Mouse (Mus musculus) midbrain, embryonic 11.5 days (tissue): ENCODE measurements around the gene Col13a1. TPM values are rescaled to one million over a fixed set of nuclear protein-coding genes. Genes with fewer than 3 reads are reported as not detected.

ENCODE experiments used
- ATAC-seq: fragments of 200-750 bp; cut with Nextera tagmentation; 2 replicates; pipeline ENCODE4 v1.8.0; 2017; ENCODE audit warnings: moderate TSS enrichment, moderate library complexity; ENCODE audit not compliant: low FRiP score
- DNase-seq: peaks from one replicate; pipeline ENCODE4 v3.0.0; 2015; ENCODE audit warnings: low spot score; ENCODE audit errors: missing footprints
- H3K27ac ChIP-seq: fragments of 300-500 bp; sonication (generic); 2 replicates; pipeline ENCODE4 v1.5.1; 2014; ENCODE audit warnings: low read depth, low read length
- H3K27me3 ChIP-seq: fragments of 300-500 bp; sonication (generic); 2 replicates; pipeline ENCODE4 v1.6.1; 2014; ENCODE audit warnings: mild to moderate bottlenecking, low read length, moderate library complexity, mixed read lengths; ENCODE audit not compliant: control insufficient read depth, insufficient read depth
- H3K36me3 ChIP-seq: fragments of 300-500 bp; sonication (generic); 2 replicates; pipeline ENCODE4 v1.6.1; 2014; ENCODE audit warnings: mild to moderate bottlenecking, low read length, moderate library complexity, mixed read lengths; ENCODE audit not compliant: control insufficient read depth, insufficient read depth
- H3K4me1 ChIP-seq: fragments of 300-500 bp; sonication (generic); 2 replicates; pipeline ENCODE4 v1.6.1; 2014; ENCODE audit warnings: low read length; ENCODE audit not compliant: control insufficient read depth, insufficient read depth
- H3K4me2 ChIP-seq: fragments of 300-500 bp; sonication (generic); 2 replicates; pipeline ENCODE4 v1.6.1; 2014; ENCODE audit warnings: mild to moderate bottlenecking, moderate library complexity
- H3K4me3 ChIP-seq: fragments of 300-500 bp; sonication (generic); 2 replicates; pipeline ENCODE4 v1.5.1; 2014; ENCODE audit warnings: low read depth, low read length
- H3K9ac ChIP-seq: fragments of 300-500 bp; sonication (generic); 2 replicates; pipeline ENCODE4 v1.6.1; 2014; ENCODE audit warnings: low read length
- H3K9me3 ChIP-seq: fragments of 300-500 bp; sonication (generic); 2 replicates; pipeline ENCODE4 v1.6.1; 2016; ENCODE audit warnings: low read length; ENCODE audit not compliant: control insufficient read depth
- WGBS: fragments of 180-500 bp; shearing (Covaris S2); extraction: QIAGEN DNeasy Blood & Tissue Kit; methylation state at CpG from one replicate; pipeline ENCODE4 v1.1.7; 2014; 5-methylcytosine and 5-hydroxymethylcytosine counted together
- polyA plus RNA-seq: library from polyadenylated mRNA; unstranded; fragments of >200 nt; fragmentation: Nextera tagmentation; extraction: Ambion mirVana; gene quantifications from 2 replicates; pipeline ENCODE4 v1.2.1, GENCODE M21; 2014

Col13a1 gene
- polyA plus RNA-seq, 1 experiment from 2014 or later = 2.1 TPM

GRCm38 (mm10) chr10:61920655-61921365, 58.1 kb downstream of the Col13a1 start:
- DNase-seq (no peak), ATAC-seq (no peak)
- H3K4me1 ChIP-seq = 0 out of 2 replicates have a peak, but pooled peaks cover 2% of the 10 kb centered on the region
- H3K9me3 ChIP-seq = no peaks in the 10 kb centered on the region
- H3K9ac ChIP-seq = no peak overlapping the region
- H3K27ac ChIP-seq = no peak overlapping the region
- 65% methylated on average over 11 of the region's 11 CpGs for WGBS
- H3K4me3 ChIP-seq = no peak overlapping the region
- H3K4me2 ChIP-seq = no peak overlapping the region
- no peaks in the 10 kb centered on the region for H3K36me3 ChIP-seq
- H3K27me3 ChIP-seq = no peaks in the 10 kb centered on the region

GRCm38 (mm10) chr10:61919924-61920654, 58.8 kb downstream of the Col13a1 start:
- 51% methylated on average over 13 of the region's 13 CpGs for WGBS
- ATAC-seq (no peak), DNase-seq (no peak)
- Histone ChIP-seq H3K27me3 (no peaks in the 10 kb centered on the region), H3K36me3 (no peaks in the 10 kb centered on the region), H3K4me2 (no peak overlapping the region), H3K4me3 (no peak overlapping the region), H3K4me1 (0 out of 2 replicates have a peak, but pooled peaks cover 2% of the 10 kb centered on the region), H3K9ac (no peak overlapping the region), H3K27ac (no peak overlapping the region), H3K9me3 (no peaks in the 10 kb centered on the region)

GRCm38 (mm10) chr10:61919496-61919895, 59.4 kb downstream of the Col13a1 start:
- DNase-seq (no peak), ATAC-seq (no peak)
- no peak overlapping the region for H3K4me3 ChIP-seq
- no peak overlapping the region for H3K4me2 ChIP-seq
- no peaks in the 10 kb centered on the region for H3K36me3 ChIP-seq
- H3K9ac ChIP-seq = no peak overlapping the region
- no peaks in the 10 kb centered on the region; the same call in 1 of the 2 replicates for H3K9me3 ChIP-seq
- H3K27ac ChIP-seq = no peak overlapping the region
- 0 out of 2 replicates have a peak, but pooled peaks cover 2% of the 10 kb centered on the region for H3K4me1 ChIP-seq
- no peaks in the 10 kb centered on the region for H3K27me3 ChIP-seq
- 84% methylated on average over 4 of the region's 4 CpGs for WGBS

GRCm38 (mm10) chr10:61917066-61917465, 61.8 kb downstream of the Col13a1 start:
- H3K36me3 ChIP-seq = no peaks in the 10 kb centered on the region
- WGBS = 96% methylated on average over 12 of the region's 12 CpGs
- ATAC-seq = no peak

GRCm38 (mm10) chr10:61911770-61912169, 67.1 kb downstream of the Col13a1 start:
- no peaks in the 10 kb centered on the region for H3K4me1 ChIP-seq
- no peak for DNase-seq
- H3K27ac ChIP-seq = no peak overlapping the region
- H3K27me3 ChIP-seq = no peaks in the 10 kb centered on the region
- H3K9me3 ChIP-seq = peaks cover 4% of the 10 kb centered on the region; the same call in 1 of the 2 replicates
- 59% methylated on average over 4 of the region's 4 CpGs for WGBS
- H3K4me2 ChIP-seq = no peak overlapping the region
- ATAC-seq = no peak
- no peak overlapping the region for H3K4me3 ChIP-seq
- H3K9ac ChIP-seq = no peak overlapping the region
- H3K36me3 ChIP-seq = no peaks in the 10 kb centered on the region

More at GRCm38 (mm10) chr10:61917066-61917465, 61.8 kb downstream of the Col13a1 start:
- DNase-seq = no peak
- Histone ChIP-seq H3K4me1 (0 out of 2 replicates have a peak, but pooled peaks cover 2% of the 10 kb centered on the region), H3K27ac (no peak overlapping the region), H3K9me3 (peaks cover 4% of the 10 kb centered on the region; the same call in 1 of the 2 replicates), H3K4me2 (no peak overlapping the region), H3K27me3 (no peaks in the 10 kb centered on the region), H3K4me3 (no peak overlapping the region), H3K9ac (no peak overlapping the region)

- no peak overlapping the region for H3K4me2 ChIP-seq
- H3K9me3 ChIP-seq = peaks cover 4% of the 10 kb centered on the region; the same call in 1 of the 2 replicates
- H3K27me3 ChIP-seq = no peaks in the 10 kb centered on the region
- no peak overlapping the region for H3K27ac ChIP-seq
- H3K4me3 ChIP-seq = no peak overlapping the region
- H3K36me3 ChIP-seq = no peaks in the 10 kb centered on the region
- ATAC-seq (no peak), DNase-seq (no peak)
- H3K9ac ChIP-seq = no peak overlapping the region
- no peaks in the 10 kb centered on the region for H3K4me1 ChIP-seq
- 88% methylated on average over 3 of the region's 3 CpGs for WGBS
Observed at GRCm38 (mm10) chr10:61909004-61909403, 69.9 kb downstream of the Col13a1 start.

- Histone ChIP-seq H3K36me3 (no peaks in the 10 kb centered on the region), H3K27me3 (no peaks in the 10 kb centered on the region), H3K4me1 (no peaks in the 10 kb centered on the region), H3K4me3 (no peak overlapping the region), H3K9me3 (no peaks in the 10 kb centered on the region), H3K9ac (no peak overlapping the region), H3K27ac (no peak overlapping the region), H3K4me2 (no peak overlapping the region)
- 30% methylated on average over 5 of the region's 5 CpGs for WGBS
- peak; percentile 79 for DNase-seq
- ATAC-seq = no peak
Observed at GRCm38 (mm10) chr10:61906226-61906625, 72.7 kb downstream of the Col13a1 start.

GRCm38 (mm10) chr10:61905308-61905707, 73.6 kb downstream of the Col13a1 start:
- ATAC-seq = no peak
- no peaks in the 10 kb centered on the region for H3K9me3 ChIP-seq
- H3K27ac ChIP-seq = no peak overlapping the region
- H3K4me2 ChIP-seq = no peak overlapping the region
- H3K27me3 ChIP-seq = no peaks in the 10 kb centered on the region
- no peak overlapping the region for H3K4me3 ChIP-seq
- no peaks in the 10 kb centered on the region for H3K4me1 ChIP-seq
- 54% methylated on average over 8 of the region's 8 CpGs for WGBS
- no peak overlapping the region for H3K9ac ChIP-seq
- H3K36me3 ChIP-seq = no peaks in the 10 kb centered on the region
- no peak for DNase-seq

GRCm38 (mm10) chr10:61898116-61898515, 80.8 kb downstream of the Col13a1 start:
- H3K9me3 ChIP-seq = no peaks in the 10 kb centered on the region
- no peak overlapping the region for H3K9ac ChIP-seq
- no peak overlapping the region for H3K4me2 ChIP-seq
- H3K27ac ChIP-seq = no peak overlapping the region
- H3K36me3 ChIP-seq = no peaks in the 10 kb centered on the region
- no peak overlapping the region for H3K4me3 ChIP-seq
- ATAC-seq (no peak), DNase-seq (no peak)
- whole genome bisulfite sequencing = 89% methylated on average over 6 of the region's 6 CpGs
- H3K4me1 ChIP-seq = no peaks in the 10 kb centered on the region
- no peaks in the 10 kb centered on the region for H3K27me3 ChIP-seq
